Comparison of ENCODE assay signal across 8 mouse cellular contexts in the genomic region with DNA sequence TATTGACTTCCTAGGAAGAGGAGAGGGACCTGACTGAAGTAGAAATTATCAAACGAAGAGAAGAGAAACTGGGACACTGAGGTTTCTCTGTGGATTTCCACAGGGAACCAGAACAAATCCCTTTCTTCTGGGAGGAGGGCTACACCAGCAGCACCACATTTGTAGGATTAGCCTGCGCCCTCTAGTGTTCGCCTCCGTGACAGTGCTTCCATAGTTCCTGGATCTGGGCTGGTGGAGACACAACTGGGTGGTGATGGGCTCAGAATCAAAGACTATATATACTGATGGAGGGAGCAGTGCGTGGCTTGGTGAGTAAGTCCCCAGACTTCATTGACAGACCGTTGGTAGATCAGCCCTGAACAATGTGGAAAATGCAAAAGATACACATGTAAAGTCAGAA.
DNase-seq lines count a peak whose midpoint lies in the region; ATAC-seq and TF ChIP-seq lines count a peak whose summit lies in the region.

No protein-coding gene starts in this region.

- peak; percentile 84 for TF ChIP-seq CTCF in kidney, postnatal 0 days (IDR thresholded peaks at IDR 0.05; ENCODE audit: low read depth)

- no peaks in the 10 kb centered on the region for H3K4me1 ChIP-seq in kidney, postnatal 0 days (replicated peaks; ENCODE audit: insufficient read depth, low read length)
- no peaks in the 10 kb centered on the region for H3K4me1 ChIP-seq in liver, embryonic 11.5 days (replicated peaks; ENCODE audit: control insufficient read depth, insufficient read depth, low read length)

- no peak overlapping the region for H3K27ac ChIP-seq in kidney, postnatal 0 days
- H3K27ac ChIP-seq in liver, embryonic 11.5 days (ENCODE audit: low read depth, low read length) = no peak overlapping the region

- H3K36me3 ChIP-seq in kidney, postnatal 0 days (ENCODE audit: insufficient read depth, low read length) = no peaks in the 10 kb centered on the region
- no peaks in the 10 kb centered on the region for H3K36me3 ChIP-seq in liver, embryonic 11.5 days (ENCODE audit: control insufficient read depth, insufficient read depth, low read length)

- H3K4me2 ChIP-seq in kidney, postnatal 0 days (ENCODE audit: low read length) = no peak overlapping the region
- no peak overlapping the region for H3K4me2 ChIP-seq in liver, embryonic 11.5 days

- no peak overlapping the region for H3K9ac ChIP-seq in kidney, postnatal 0 days (ENCODE audit: low read depth, low read length)
- no peak overlapping the region for H3K9ac ChIP-seq in liver, embryonic 11.5 days (ENCODE audit: low read depth, low read length)

- DNase-seq in urinary bladder, adult 18-20 months (ENCODE audit: low spot score in 2 of 2) = peak; percentile 55 to 62
- DNase-seq in urinary bladder, postnatal 10 days (ENCODE audit: low spot score) = no peak
- peak; percentile 89 for DNase-seq in embryo, embryonic 10 days (ENCODE audit: low spot score)
- peak; percentile 42 for DNase-seq in gastrocnemius, postnatal 25 days
- peak; percentile 84 for DNase-seq in kidney, postnatal 0 days (ENCODE audit: low spot score)
- DNase-seq in liver, embryonic 11.5 days (ENCODE audit: low spot score) = peak; percentile 35
- DNase-seq in ovary, postnatal 10 days (ENCODE audit: low spot score) = peak; percentile 30
- DNase-seq in urinary bladder, postnatal 25 days (ENCODE audit: low spot score) = peak; percentile 70

- H3K27me3 ChIP-seq in kidney, postnatal 0 days (ENCODE audit: insufficient read depth, low read length) = no peaks in the 10 kb centered on the region
- H3K27me3 ChIP-seq in liver, embryonic 11.5 days (replicated peaks; ENCODE audit: control insufficient read depth, insufficient read depth, low read length) = no peaks in the 10 kb centered on the region

- WGBS in kidney, postnatal 0 days = 22% methylated on average over 6 of the region's 6 CpGs
- 25% methylated on average over 6 of the region's 6 CpGs for WGBS in liver, embryonic 11.5 days

- H3K4me3 ChIP-seq in kidney, postnatal 0 days (replicated peaks; ENCODE audit: low read depth, low read length) = no peak overlapping the region
- no peak overlapping the region for H3K4me3 ChIP-seq in liver, embryonic 11.5 days (ENCODE audit: low read depth, low read length)

- ATAC-seq in kidney, postnatal 0 days (replicated peaks; ENCODE audit: low FRiP score, low read depth) = no peak
- no peak for ATAC-seq in liver, embryonic 11.5 days (replicated peaks; ENCODE audit: low FRiP score)

- H3K9me3 ChIP-seq in kidney, postnatal 0 days (replicated peaks; ENCODE audit: low read length) = no peaks in the 10 kb centered on the region
- no peaks in the 10 kb centered on the region for H3K9me3 ChIP-seq in liver, embryonic 11.5 days (ENCODE audit: control insufficient read depth, low read length)
